Mouse (Mus musculus) forebrain, embryonic 11.5 days (tissue): ENCODE results near the gene 9230104L09Rik. TPM values are rescaled to one million over a fixed set of nuclear protein-coding genes. Genes with fewer than 3 reads are reported as not detected.
A peak's percentile ranks its signal among the peaks of the same experiment; 100 is the strongest.

Experiments used
- ATAC-seq: fragments of 200-750 bp; cut with Nextera tagmentation; replicated peaks from 2 replicates; pipeline ENCODE4 v1.8.0; 2017; ENCODE audit warnings: moderate TSS enrichment; ENCODE audit not compliant: low FRiP score
- DNase-seq: peaks from one replicate; pipeline ENCODE4 v3.0.0-alpha.2; 2017; ENCODE audit warnings: low spot score
- H3K27ac ChIP-seq: fragments of 300-500 bp; sonication (generic); 2 replicates; pipeline ENCODE4 v1.5.1; 2014; ENCODE audit warnings: low read depth, low read length
- H3K27me3 ChIP-seq: fragments of 300-500 bp; sonication (generic); 2 replicates; pipeline ENCODE4 v1.6.1; 2014; ENCODE audit warnings: mild to moderate bottlenecking, low read length, mixed read lengths; ENCODE audit not compliant: control insufficient read depth, insufficient read depth
- H3K36me3 ChIP-seq: fragments of 300-500 bp; sonication (generic); 2 replicates; pipeline ENCODE4 v1.6.1; 2014; ENCODE audit warnings: mild to moderate bottlenecking, low read length, moderate library complexity, mixed read lengths; ENCODE audit not compliant: control insufficient read depth, insufficient read depth
- H3K4me1 ChIP-seq: fragments of 300-500 bp; sonication (generic); replicated peaks from 2 replicates; pipeline ENCODE4 v1.6.1; 2014; ENCODE audit warnings: low read length, mixed read lengths; ENCODE audit not compliant: control insufficient read depth, insufficient read depth
- H3K4me2 ChIP-seq: fragments of 300-500 bp; sonication (generic); 2 replicates; pipeline ENCODE4 v1.6.1; 2014; ENCODE audit warnings: low read depth, mild to moderate bottlenecking, low read length, moderate library complexity, mixed read lengths; ENCODE audit not compliant: severe bottlenecking
- H3K4me3 ChIP-seq: fragments of 300-500 bp; sonication (generic); 2 replicates; pipeline ENCODE4 v1.5.1; 2014; ENCODE audit warnings: low read depth, low read length
- H3K9ac ChIP-seq: fragments of 300-500 bp; sonication (generic); 2 replicates; pipeline ENCODE4 v1.6.1; 2014; ENCODE audit warnings: low read length
- H3K9me3 ChIP-seq: fragments of 300-500 bp; sonication (generic); 2 replicates; pipeline ENCODE4 v1.6.1; 2016; ENCODE audit warnings: low read length, mixed read lengths; ENCODE audit not compliant: control insufficient read depth
- WGBS: fragments of 180-500 bp; shearing (Covaris S2); extraction: QIAGEN DNeasy Blood & Tissue Kit; methylation state at CpG from one replicate; pipeline ENCODE4 v1.1.7; 2014; 5-methylcytosine and 5-hydroxymethylcytosine counted together
- polyA plus RNA-seq: library from polyadenylated mRNA; unstranded; fragments of >200 nt; fragmentation: Nextera tagmentation; extraction: Ambion mirVana; gene quantifications from 2 replicates; pipeline ENCODE4 v1.2.1, GENCODE M21; 2014

Gene 9230104L09Rik
- polyA plus RNA-seq: not detected in 2 replicates

GRCm38 (mm10) chr2:148864966-148865365 lies at the start of gene 9230104L09Rik:
TSS of gene 9230104L09Rik (minus strand) at chr2:148865038.
- DNase-seq: no peak
- H3K9me3 ChIP-seq: no peaks in the 10 kb centered on the region
- H3K4me3 ChIP-seq: no peak within 1 kb of the TSS
- no peak within 1 kb of the TSS for H3K27ac ChIP-seq
- 74% methylated on average over 2 of the region's 2 CpGs for WGBS
- H3K36me3 ChIP-seq: no peaks in the 10 kb centered on the region
- H3K27me3 ChIP-seq: no peaks in the 10 kb centered on the region
- H3K4me2 ChIP-seq: no peak within 1 kb of the TSS
- no peaks in the 10 kb centered on the region for H3K4me1 ChIP-seq
- ATAC-seq: no peak
- no peak within 1 kb of the TSS for H3K9ac ChIP-seq

- no peaks in the 10 kb centered on the region for H3K36me3 ChIP-seq
- H3K27me3 ChIP-seq: no peaks in the 10 kb centered on the region
- no peak overlapping the region for H3K4me2 ChIP-seq
- H3K27ac ChIP-seq: no peak overlapping the region
- no peaks in the 10 kb centered on the region for H3K4me1 ChIP-seq
- H3K9ac ChIP-seq: no peak overlapping the region
- ATAC-seq: peak; percentile 88
- no peak overlapping the region for H3K4me3 ChIP-seq
- 9% methylated on average over 5 of the region's 5 CpGs for WGBS
- H3K9me3 ChIP-seq: no peaks in the 10 kb centered on the region
- peak; percentile 77 for DNase-seq
Measured at GRCm38 (mm10) chr2:148902286-148902685, 37.4 kb upstream of the 9230104L09Rik start.

- Histone ChIP-seq H3K36me3 (no peaks in the 10 kb centered on the region), H3K4me2 (no peak overlapping the region), H3K9me3 (no peaks in the 10 kb centered on the region), H3K27me3 (no peaks in the 10 kb centered on the region), H3K4me3 (no peak overlapping the region), H3K4me1 (no peaks in the 10 kb centered on the region), H3K27ac (no peak overlapping the region), H3K9ac (no peak overlapping the region)
- no peak for DNase-seq
- ATAC-seq: no peak
- 70% methylated on average over 4 of the region's 4 CpGs for WGBS
Measured at GRCm38 (mm10) chr2:148900305-148900704, 35.5 kb upstream of the 9230104L09Rik start.

- no peak for ATAC-seq
- 81% methylated on average over 1 of the region's 1 CpGs for WGBS
Measured at GRCm38 (mm10) chr2:148896219-148896618, 31.4 kb upstream of the 9230104L09Rik start.

GRCm38 (mm10) chr2:148893107-148893506 lies 28.3 kb upstream of the 9230104L09Rik start:
- no peak overlapping the region for H3K4me3 ChIP-seq
- ATAC-seq (no peak), DNase-seq (no peak)
- no peak overlapping the region for H3K4me2 ChIP-seq
- H3K9me3 ChIP-seq: no peaks in the 10 kb centered on the region
- H3K27me3 ChIP-seq: no peaks in the 10 kb centered on the region
- H3K36me3 ChIP-seq: no peaks in the 10 kb centered on the region
- H3K4me1 ChIP-seq: peaks cover 8% of the 10 kb centered on the region; the same call in 1 of the 2 replicates
- no peak overlapping the region for H3K9ac ChIP-seq
- no peak overlapping the region for H3K27ac ChIP-seq

More at GRCm38 (mm10) chr2:148896219-148896618, 31.4 kb upstream of the 9230104L09Rik start:
- Histone ChIP-seq H3K4me2 (no peak overlapping the region), H3K27me3 (no peaks in the 10 kb centered on the region), H3K27ac (no peak overlapping the region), H3K36me3 (no peaks in the 10 kb centered on the region), H3K4me3 (no peak overlapping the region), H3K9ac (no peak overlapping the region), H3K4me1 (no peaks in the 10 kb centered on the region), H3K9me3 (no peaks in the 10 kb centered on the region)
- DNase-seq: no peak

GRCm38 (mm10) chr2:148890021-148890851 lies 25.4 kb upstream of the 9230104L09Rik start:
- Histone ChIP-seq H3K4me1 (peaks cover 8% of the 10 kb centered on the region; the same call in 1 of the 2 replicates), H3K27me3 (no peaks in the 10 kb centered on the region), H3K36me3 (no peaks in the 10 kb centered on the region), H3K9me3 (no peaks in the 10 kb centered on the region), H3K4me2 (0 out of 2 replicates have a peak overlapping the region, but pooled peaks have one; percentile 8), H3K4me3 (no peak overlapping the region), H3K9ac (no peak overlapping the region), H3K27ac (peak overlapping the region; percentile 93)
- WGBS: 12% methylated on average over 5 of the region's 5 CpGs
- DNase-seq (peak; percentile 60), ATAC-seq (peak; percentile 93)

- Histone ChIP-seq H3K9ac (no peak overlapping the region), H3K4me1 (peaks cover 8% of the 10 kb centered on the region; the same call in 1 of the 2 replicates), H3K36me3 (no peaks in the 10 kb centered on the region), H3K4me2 (no peak overlapping the region), H3K27ac (peak overlapping the region; percentile 93), H3K4me3 (no peak overlapping the region), H3K9me3 (no peaks in the 10 kb centered on the region), H3K27me3 (no peaks in the 10 kb centered on the region)
- WGBS: 14% methylated on average over 3 of the region's 3 CpGs
- DNase-seq (no peak), ATAC-seq (peak; percentile 80)
Measured at GRCm38 (mm10) chr2:148889331-148890010, 24.6 kb upstream of the 9230104L09Rik start.

- Histone ChIP-seq H3K27me3 (no peaks in the 10 kb centered on the region), H3K36me3 (no peaks in the 10 kb centered on the region), H3K4me1 (peaks cover 8% of the 10 kb centered on the region; the same call in 1 of the 2 replicates), H3K4me3 (no peak overlapping the region), H3K9ac (no peak overlapping the region), H3K27ac (peak overlapping the region; percentile 93), H3K9me3 (no peaks in the 10 kb centered on the region), H3K4me2 (no peak overlapping the region)
- ATAC-seq (no peak), DNase-seq (no peak)
- 50% methylated on average over 3 of the region's 3 CpGs for WGBS
Measured at GRCm38 (mm10) chr2:148888872-148889271, 24.0 kb upstream of the 9230104L09Rik start.
